Mouse (Mus musculus) ovary, postnatal 14 days (tissue): ENCODE data around the gene Gm49358.

Experiments
- DNase-seq: peaks from one replicate; pipeline ENCODE4 v3.0.0; 2022; ENCODE audit warnings: low spot score

Gene Gm49358

GRCm38 (mm10) chr10:86872591-86872990, 108.8 kb downstream of the Gm49358 start:
- no peak for DNase-seq

- DNase-seq: no peak
These were observed 114.9 kb downstream of the Gm49358 start for GRCm38 (mm10) chr10:86878721-86879120.

- DNase-seq: no peak
These were observed 116.5 kb downstream of the Gm49358 start for GRCm38 (mm10) chr10:86880071-86880806.

GRCm38 (mm10) chr10:86881448-86881847, 117.7 kb downstream of the Gm49358 start:
- DNase-seq: no peak
